Mouse (Mus musculus): ENCODE results near the gene Clba1. TPM values are rescaled to one million over a fixed set of nuclear protein-coding genes. Genes with fewer than 3 reads are reported as not detected.
A peak's percentile ranks its signal among the peaks of the same experiment; 100 is the strongest.

The Clba1 gene
- 10 to 100 TPM; 12.3 to 12.4 TPM for total RNA-seq (2021)

DNA sequence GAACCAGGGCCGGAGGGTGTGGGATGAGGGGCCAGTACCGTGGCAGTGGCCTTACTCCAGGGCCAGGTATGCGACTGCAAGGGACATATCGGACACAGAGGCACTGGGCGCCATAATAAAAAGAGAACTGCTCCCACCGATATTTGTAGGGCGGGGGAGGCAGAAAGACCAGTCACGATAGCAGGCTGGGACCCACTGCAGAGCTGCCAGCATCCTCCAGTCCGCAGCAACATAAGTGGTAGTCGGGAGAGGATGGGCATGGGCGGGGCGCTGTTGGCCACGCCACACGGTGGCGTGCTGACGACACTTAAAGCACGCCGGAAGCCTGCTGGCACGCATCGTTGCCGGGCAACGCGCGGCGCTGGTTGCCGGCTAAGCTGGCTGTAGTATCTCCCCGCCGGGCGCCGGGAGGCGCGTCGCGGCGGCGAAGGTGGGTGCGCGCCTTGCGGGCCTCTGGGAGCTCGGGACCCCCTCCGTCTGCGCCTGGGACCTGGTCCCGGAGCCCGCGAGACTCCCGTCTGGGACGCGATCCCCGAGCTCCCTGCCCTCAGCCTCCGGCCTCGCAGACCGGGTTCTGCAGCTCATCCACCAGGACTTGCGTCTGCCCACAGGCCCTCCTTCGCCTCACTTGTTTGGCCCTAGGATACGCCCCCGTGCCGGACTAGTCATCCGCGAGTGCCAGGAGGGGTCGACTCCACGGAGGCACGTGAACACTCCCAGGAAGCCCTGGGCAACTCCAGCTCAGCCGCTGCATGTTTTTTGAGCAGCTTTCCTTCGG lies at the start of gene Clba1:
Gene Clba1, plus strand, starts transcription at position 351 of the 778 bp plus-strand sequence.
- peak; percentile 89 to 91 for DNase-seq

DNA sequence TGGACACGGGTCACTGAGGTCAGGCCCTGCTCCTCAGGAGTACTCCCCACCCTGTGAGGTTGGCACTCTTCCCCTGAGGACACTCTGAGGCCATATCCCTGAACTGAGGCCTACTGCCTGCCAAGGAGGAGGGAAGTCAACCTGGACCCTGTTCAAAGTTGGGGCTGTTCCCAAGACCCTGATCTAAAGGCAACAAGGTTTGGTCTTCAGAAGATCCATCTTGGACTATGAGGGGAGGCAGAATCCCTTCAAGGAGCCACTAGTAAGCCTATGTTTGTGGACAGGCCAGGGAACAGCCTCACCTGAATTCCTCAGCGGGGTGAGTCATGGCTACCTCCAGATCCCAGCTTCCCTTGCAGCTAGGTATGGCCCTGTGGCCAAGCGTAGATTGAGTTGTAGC lies 49.3 kb upstream of the Clba1 start:
- DNase-seq: no peak

GRCm38 (mm10) chr12:112760154-112760926 lies 48.4 kb upstream of the Clba1 start, which contains the start of gene Pld4:
Pld4 (plus strand) TSS chr12:112760655.
- DNase-seq: no peak

- DNase-seq: no peak
These were observed 47.3 kb upstream of the Clba1 start for GRCm38 (mm10) chr12:112761411-112761810.

- no peak for DNase-seq
These were observed 46.7 kb upstream of the Clba1 start for GRCm38 (mm10) chr12:112762018-112762417.

DNA sequence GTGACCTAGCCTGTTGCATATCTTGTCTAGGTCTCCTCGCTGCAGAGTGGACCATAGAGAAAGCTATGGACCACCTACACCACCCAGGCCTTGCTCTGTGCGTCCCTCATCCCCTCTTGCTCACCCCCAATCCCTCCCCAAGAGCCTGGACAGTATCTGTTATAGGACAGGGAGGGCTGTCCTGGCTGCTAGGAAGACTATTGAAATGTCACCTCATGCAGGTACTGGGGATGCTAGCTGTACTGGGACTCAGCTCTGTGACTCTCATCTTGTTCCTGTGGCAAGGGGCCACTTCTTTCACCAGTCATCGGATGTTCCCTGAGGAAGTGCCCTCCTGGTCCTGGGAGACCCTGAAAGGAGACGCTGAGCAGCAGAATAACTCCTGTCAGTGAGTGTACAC lies 45.6 kb upstream of the Clba1 start:
- no peak for DNase-seq

GRCm38 (mm10) chr12:112764141-112764540 lies 44.6 kb upstream of the Clba1 start:
- no peak for DNase-seq

- DNase-seq: no peak
These were observed 43.7 kb upstream of the Clba1 start for GRCm38 (mm10) chr12:112764991-112765390.

DNA sequence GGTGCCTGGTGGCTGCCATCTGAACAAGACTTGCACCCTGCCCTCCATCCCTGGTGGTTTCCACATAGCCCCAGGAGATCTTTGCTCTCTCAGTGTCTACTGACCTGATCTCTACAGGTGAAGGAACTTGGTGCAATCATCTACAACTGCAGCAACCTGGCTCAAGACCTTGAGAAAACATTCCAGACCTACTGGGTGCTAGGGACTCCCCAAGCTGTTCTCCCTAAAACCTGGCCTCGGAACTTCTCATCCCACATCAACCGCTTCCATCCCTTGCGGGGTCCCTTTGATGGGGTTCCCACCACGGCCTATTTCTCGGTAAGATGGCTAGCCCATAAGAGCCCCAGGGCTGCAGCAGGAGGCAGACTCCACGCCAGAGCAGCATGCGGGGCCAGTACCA lies 42.2 kb upstream of the Clba1 start:
- DNase-seq: no peak

DNA sequence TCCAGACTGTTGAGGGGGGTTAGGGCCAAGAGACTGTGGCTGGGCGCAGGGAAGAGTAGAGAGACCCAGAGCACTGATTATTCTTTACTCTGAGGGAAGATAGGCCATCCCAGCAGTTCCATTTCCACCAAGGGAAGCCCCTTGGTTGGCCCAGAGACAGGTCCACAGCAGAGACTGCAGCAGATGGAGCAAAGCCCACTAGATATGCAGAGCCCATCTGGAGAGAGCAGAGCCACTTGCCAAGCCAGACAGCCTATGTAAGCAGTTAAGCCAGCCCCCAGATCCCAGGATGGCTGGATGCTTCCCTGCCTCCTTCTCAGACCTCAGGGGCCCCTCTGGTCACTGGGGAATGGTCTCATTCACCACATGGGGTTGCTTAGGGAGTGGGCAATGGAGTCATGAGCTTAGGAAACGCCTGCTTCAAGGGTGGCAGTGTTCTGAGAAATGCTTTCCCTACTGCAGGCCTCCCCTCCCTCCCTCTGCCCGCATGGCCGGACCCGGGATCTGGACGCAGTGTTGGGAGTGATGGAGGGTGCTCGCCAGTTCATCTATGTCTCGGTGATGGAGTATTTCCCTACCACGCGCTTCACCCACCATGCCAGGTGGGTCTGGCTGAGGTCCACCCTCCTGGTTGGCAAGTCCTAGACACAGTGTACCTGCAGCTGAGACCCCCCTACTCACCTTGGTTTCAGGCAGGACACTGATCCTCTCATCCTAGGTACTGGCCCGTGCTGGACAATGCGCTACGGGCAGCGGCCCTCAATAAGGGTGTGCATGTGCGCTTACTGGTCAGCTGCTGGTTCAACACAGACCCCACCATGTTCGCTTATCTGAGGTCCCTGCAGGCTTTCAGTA lies 41.5 kb upstream of the Clba1 start:
- DNase-seq: no peak

DNA sequence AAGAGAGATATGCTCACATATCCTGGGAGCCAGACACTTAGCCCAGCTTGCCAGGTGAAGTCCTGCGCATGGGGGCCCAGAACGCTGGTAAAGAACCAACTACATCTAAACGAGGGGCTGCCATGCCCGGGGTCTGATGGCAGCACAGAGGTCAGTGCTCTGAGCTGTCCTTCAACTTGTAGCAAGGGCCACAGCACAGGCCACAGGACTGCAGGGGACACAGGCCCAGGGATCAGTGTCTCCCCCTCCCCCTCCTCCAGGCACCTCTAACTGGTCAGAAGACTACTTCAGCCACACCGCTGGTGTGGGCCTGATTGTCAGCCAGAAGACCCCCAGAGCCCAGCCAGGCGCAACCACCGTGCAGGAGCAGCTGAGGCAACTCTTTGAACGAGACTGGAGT lies 40.6 kb upstream of the Clba1 start:
- DNase-seq: no peak

GRCm38 (mm10) chr12:112769031-112769430 lies 39.7 kb upstream of the Clba1 start:
- no peak for DNase-seq

DNA sequence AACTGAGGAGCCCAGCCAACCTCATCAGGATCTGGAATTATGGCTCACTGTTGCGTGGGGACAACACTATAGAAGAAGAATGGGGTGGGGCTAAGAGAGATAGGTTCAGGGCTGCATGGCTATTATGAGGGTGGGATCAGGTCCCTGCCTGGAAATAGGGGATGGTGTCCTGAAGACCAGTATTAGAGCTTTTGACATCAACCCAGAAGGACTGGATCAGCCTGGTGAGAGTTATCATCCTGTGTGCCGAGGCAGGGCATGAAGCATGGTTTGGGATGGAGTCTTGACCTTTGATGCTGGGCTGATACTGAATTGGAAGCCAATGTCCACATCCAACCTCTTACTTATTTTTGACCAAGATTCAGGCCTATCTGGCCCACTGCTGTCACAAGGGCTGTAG lies 39.0 kb upstream of the Clba1 start:
- no peak for DNase-seq

DNA sequence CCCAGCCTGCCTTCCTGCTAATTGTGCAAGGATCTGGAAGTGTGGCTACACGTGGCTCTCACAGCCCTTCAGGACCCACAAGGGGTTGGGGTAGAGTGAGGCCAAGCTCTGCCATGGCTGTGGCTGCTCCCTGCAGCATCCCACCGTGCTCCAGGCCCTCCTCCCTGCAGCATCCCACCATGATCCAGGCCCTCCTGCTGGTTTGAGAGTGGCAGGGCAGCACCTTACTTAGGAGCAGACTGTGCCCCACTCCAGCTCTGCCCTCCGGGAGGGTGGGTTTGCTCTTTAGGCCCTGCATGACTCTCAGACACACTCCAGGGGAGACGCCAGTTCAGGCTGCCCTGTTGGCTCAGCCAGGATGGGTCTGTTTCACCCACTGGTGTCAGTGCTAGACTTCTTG lies 38.3 kb upstream of the Clba1 start:
- no peak for DNase-seq

DNA sequence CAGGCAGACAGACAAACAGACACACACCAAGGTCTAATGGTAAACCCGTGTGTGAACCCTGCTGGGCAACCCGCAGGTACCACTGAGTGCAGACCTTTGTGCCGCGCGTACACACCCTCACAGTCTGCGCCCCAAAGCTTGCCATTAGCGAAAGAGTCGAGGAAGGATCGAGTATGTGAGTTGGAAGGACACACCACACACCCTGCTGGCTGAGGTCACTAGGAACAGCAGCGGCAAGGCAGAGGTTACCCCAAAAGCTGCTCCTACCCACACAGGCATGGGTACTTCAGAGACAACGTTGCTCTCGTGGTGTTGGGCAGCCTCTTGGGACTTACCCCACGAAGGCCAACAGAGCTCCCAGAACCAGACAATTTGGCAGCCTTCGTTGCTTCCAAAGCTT lies 36.4 kb upstream of the Clba1 start:
- no peak for DNase-seq

GRCm38 (mm10) chr12:112773366-112773765 lies 35.4 kb upstream of the Clba1 start:
- no peak for DNase-seq

DNA sequence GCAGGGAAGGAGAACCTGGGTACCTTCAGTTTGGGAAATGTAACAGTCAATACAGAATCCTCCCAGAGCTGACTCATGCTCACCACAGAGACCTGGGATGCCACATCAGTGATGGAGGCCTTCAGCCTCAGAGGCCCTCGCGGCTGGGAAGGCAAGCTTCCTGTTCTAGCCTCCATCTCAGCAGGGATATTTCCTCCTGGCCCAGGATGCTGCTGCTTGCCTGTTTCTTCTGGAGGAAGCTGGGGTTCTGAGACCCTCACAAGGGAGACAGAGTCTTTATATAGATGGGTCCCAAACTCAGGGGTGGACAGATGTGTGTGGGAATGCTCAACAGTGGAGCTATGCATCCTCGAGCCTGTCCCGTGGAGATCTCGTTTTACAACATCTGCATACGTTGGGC lies 34.7 kb upstream of the Clba1 start:
- DNase-seq: no peak

GRCm38 (mm10) chr12:112774481-112774880 lies 34.3 kb upstream of the Clba1 start:
- no peak for DNase-seq

- no peak for DNase-seq
These were observed 17.7 kb upstream of the Clba1 start for GRCm38 (mm10) chr12:112791026-112791425.

DNA sequence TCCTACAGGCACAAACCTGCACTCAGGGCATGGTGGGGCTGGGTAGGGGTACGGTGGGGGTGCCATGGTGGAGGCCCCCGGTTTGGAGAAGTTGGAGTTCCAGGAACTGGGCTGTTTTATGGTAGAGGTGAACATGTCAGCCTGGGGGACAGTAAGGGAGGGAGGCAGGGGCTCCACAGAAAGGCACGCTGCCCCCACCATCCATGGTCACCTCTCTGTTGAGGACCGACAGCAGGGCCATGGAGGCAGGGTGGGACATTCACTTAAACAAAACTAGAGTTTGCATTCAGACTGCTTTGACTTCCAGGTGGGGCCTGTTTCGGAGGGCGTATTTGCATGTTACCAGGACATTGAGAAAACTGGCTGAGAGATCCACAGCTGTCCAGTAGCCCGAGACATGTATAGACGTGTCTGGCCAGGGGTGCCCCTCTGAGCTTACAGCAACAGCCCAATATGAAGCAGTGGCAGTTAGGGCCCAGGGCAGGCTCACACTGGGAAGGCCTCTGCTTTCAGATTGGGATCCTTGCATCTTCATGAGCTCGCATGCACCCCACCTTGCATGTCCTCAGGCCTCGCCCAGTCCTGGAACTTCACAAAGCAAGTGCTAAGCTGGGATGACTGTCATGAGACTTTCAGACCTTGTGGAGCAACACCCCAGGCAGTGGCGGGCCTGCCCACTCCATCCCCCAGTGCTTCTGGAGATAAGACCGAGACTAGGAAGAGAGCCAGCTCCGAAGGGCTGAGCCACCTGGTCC lies 15.0 kb upstream of the Clba1 start:
- DNase-seq: no peak

DNA sequence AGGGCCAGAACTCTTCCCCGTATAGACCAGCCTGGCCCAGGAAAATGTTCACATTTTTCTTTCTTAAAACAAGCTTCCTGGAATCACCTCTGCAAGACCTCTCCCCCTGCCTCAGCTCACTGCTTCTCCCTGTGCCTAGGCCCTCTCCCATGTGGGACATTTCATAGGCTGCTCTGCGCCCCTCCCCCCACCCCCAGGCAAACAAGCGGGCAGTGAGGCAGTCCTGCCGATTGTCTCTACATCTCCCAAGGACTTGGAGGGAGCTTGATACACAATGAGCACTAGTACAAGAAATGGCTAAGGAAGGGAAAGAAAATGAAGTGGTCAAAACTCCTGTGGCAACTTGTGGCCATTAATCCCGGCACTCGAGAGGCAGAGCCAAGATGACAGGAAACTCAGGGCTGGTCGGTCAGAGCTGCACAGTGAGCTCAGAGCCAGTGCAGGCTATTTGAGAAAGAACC lies 14.4 kb upstream of the Clba1 start:
- DNase-seq: no peak

- no peak for DNase-seq
These were observed 13.7 kb upstream of the Clba1 start for GRCm38 (mm10) chr12:112794998-112795397.

Data from layer of hippocampus, postnatal 36 days (tissue).